Mouse (Mus musculus) heart, postnatal 36 days (tissue): ENCODE data around the gene Mocs3. TPM values are rescaled to one million over a fixed set of nuclear protein-coding genes. Genes with fewer than 3 reads are reported as not detected.
A peak's percentile ranks its signal among the peaks of the same experiment; 100 is the strongest.

ENCODE experiments used
- DNase-seq, 2 experiments: peaks; one replicate each; pipeline ENCODE4 v3.0.0; 2021 to 2022
- intact Hi-C: fragments of 180-260 bp; cut with DNase I; formaldehyde crosslinking; loops from one replicate; pipeline ENCODE4 v1.15.1; 2025
- total RNA-seq, 2 experiments: library from RNA; stranded (reverse); gene quantifications; 2 replicates each; pipeline ENCODE4 v1.2.3; 2021

The Mocs3 gene
- total RNA-seq, 2 experiments from 2014 or later, result 7.9 to 8.0 TPM

GRCm38 (mm10) chr2:168231471-168231829 is 1.0 kb downstream of the Mocs3 start:
- no peak for DNase-seq
- intact Hi-C loops, result loop anchor here (2.0 kb wide), 1 partner anchor 25 kb away; the partner anchor contains the start of gene Adnp

DNA sequence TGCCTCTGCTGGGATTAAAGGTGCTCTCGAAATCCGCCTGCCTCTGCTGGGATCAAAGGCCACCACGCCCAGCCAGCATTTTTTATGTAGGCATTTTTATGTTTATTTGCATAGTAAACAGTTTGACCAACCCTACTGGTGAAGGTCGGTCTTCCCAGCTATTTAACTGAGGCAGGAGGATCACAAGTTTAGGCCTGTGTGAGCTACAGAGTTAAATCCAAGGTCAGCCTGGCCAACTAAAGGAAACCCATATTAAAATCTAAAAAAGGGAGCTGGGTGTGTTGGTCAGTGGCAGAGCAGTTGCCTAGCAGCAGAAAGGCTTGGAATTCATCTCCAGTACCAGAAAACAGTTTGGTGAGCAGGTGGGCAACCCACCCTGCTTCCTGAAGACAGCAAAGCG is 2.9 kb downstream of the Mocs3 start:
- no peak for DNase-seq
- intact Hi-C loops, result no loop called here

DNA sequence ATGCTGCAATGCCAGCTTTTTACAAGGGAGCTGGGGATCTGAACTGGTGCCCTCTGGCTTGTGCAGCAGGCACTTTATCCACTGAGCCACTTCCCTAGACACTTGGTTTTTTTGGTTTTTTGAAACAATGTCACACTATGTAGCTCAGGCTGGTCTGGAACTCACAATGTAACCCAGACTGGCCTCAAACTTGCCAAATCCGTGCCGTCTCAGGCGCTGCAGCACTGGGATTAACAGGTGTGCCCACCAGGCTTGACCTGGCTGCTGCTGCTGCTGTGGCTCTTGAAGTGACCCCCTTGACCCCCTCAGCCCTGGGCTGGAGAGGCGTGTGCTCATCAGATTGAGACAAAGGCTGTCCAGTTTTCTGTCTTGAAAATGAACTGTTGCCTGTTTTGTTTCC is 7.9 kb downstream of the Mocs3 start:
- intact Hi-C loops, result no loop called here

GRCm38 (mm10) chr2:168242841-168243240 is 12.4 kb downstream of the Mocs3 start:
- intact Hi-C loops, result no loop called here
- DNase-seq, result no peak

More for the DNA sequence above, 7.9 kb downstream of the Mocs3 start:
- no peak for DNase-seq

- DNase-seq, result no peak
- intact Hi-C loops, result no loop called here
These were observed 12.9 kb downstream of the Mocs3 start for GRCm38 (mm10) chr2:168243278-168243677.

- intact Hi-C loops, result no loop called here
- no peak for DNase-seq
These were observed 15.1 kb downstream of the Mocs3 start for GRCm38 (mm10) chr2:168245571-168245970.

DNA sequence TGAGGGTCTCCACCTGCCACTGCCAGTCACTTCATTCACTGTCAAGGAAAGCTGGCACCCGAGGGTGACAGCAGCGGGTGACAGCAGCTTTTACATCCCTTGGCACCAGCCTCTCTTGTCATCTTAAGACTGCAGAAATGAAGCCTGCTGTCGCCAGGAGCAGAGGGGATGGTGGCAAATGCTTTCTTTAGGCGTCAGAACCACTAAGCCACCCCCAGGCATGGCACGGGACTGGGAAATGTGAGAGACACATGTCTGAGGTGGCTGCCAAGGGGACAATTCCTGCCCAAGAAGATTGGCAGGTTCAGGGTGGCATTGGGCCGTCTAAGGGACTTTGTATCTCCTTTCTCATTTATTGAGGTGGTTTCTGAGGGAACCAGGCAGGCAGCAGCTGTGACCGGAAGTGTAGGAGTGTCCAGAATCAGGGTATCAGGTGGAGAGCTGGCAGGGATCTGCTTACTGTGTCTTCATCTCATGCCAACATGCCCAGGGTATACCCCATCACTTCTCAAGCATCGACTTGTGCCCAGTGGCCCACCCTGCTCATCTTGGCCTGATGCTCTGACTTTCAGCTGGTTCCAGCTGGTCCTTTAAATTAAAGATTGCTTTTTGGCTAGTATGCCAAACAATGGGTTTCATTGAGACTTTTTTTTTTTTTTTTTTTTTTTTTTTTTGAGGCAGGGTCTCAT is 17.9 kb downstream of the Mocs3 start:
- intact Hi-C loops, result no loop called here
- DNase-seq, result no peak

DNA sequence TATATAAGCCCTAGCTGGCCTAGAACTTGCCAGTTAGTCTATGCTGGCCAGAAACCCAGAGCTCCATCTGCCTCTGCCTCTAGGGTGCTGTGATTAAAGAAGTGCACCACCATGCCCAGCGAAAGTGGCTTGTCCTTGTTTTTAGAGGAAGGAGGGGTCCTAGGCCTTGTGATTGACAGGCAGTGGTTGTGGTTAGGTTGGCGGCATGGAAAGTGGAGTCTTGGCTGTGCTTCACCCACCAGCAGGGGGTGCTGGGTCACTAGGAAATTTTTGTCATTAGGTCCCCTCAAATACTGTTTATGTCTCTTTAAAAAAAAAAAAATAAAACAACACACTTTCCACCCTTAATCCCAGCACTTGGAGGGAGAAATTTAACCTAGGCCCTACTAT is 18.4 kb downstream of the Mocs3 start:
- DNase-seq, result no peak
- intact Hi-C loops, result no loop called here

DNA sequence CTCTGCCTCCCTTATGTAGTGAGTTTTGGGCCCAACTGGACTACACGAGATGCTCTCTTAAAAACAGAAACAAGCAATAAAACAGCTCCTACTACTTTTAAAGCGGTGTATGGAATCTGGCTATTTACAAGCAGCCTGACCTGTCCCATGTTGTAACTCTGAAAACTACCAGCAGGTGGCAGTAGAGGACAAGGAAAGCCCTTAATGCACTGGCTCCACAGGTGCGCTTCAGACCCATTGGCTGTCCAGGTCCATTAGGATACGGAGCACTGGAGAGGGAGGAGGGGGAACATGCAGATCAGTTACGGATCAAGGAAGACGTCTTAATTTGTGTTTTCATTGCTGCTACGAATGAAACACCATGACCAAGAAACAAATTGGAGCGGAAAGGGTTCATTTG is 19.8 kb downstream of the Mocs3 start:
- intact Hi-C loops, result loop anchor here (1.0 kb wide), 1 partner anchor 195 kb away; no protein-coding TSS in a partner anchor
- DNase-seq, result peak; percentile 79 to 86

DNA sequence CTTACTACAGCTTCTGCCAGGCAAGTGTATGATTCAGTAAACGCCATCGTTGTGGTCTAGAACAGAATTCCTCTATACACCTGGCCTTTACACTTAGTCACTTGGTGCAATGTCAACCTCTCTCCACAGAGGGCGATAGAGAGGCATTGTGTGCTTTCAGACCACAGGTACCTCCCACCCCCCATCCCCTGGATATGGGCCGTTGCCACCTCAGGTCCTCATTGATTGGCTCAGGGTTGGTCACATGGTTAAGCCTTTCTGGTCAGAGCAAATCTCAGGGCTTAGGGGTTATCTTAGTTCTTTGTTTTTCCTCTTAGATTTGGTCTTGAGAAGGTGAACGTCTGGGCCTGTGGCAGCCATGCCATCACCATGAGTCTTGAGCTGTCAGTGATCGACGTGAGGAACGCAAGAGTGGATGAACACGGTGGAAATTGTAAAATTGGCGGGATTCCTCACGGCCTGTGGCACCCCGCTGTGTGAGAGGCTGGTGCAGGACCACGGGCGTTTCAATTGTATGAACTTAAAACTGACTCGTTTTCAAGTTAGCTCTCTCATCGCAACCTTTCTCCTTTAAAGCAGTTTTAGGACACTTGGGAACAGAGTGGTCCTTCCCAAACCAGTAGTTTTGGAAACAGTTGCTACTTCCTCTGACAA is 22.3 kb downstream of the Mocs3 start:
- intact Hi-C loops, result no loop called here

GRCm38 (mm10) chr2:168253822-168254221 is 23.4 kb downstream of the Mocs3 start:
- DNase-seq, result no peak
- intact Hi-C loops, result no loop called here

More for the DNA sequence above, 22.3 kb downstream of the Mocs3 start:
- DNase-seq, result no peak

DNA sequence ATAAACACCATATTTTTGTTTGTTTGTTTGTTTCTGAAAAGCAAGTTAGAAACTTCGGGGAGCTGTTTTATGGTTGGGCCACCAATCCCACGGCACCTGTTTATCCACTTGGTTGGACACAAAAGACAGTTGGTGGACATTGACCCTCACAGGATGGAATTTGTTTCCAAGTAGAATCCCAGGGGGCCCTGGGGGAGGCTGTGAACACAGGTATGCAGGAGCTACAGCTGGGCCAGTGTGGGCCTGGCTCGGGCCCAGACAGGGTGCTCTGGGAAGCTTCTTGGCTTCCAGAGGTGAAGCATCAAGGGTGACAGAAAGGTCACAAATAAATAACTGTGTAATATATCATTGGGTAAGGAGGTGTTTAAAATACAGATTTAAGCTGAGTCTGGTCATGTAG is 26.1 kb downstream of the Mocs3 start:
- no peak for DNase-seq
- intact Hi-C loops, result no loop called here

GRCm38 (mm10) chr2:168257188-168257587 is 26.8 kb downstream of the Mocs3 start:
- intact Hi-C loops, result no loop called here
- DNase-seq, result no peak

GRCm38 (mm10) chr2:168259046-168259445 is 28.6 kb downstream of the Mocs3 start:
- peak in 1 of 2 experiments; percentile 16 for DNase-seq
- intact Hi-C loops, result no loop called here

DNA sequence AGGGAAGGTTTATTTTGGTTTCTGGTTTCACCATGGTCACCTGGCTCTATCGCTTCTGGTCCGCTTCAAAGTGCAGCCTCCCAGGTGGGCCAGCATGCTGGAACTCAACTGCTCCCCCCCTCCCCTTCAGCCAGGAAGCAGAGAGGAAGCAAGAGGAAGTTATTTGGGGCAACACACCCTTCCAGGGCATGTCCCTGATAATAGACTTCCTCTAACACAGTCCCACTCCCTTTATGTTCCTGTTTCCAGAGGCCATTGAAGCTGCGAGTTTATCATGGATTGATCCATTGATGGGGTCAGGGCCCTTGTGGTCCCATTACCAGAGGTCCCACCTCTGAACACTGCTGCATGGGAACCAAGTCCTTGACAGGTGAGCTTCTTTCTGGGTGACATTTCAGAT is 29.7 kb downstream of the Mocs3 start:
- intact Hi-C loops, result no loop called here
- DNase-seq, result no peak

GRCm38 (mm10) chr2:168260900-168261299 is 30.5 kb downstream of the Mocs3 start:
- no peak for DNase-seq
- intact Hi-C loops, result no loop called here

- intact Hi-C loops, result no loop called here
These were observed 37.6 kb downstream of the Mocs3 start for GRCm38 (mm10) chr2:168268033-168268432.

DNA sequence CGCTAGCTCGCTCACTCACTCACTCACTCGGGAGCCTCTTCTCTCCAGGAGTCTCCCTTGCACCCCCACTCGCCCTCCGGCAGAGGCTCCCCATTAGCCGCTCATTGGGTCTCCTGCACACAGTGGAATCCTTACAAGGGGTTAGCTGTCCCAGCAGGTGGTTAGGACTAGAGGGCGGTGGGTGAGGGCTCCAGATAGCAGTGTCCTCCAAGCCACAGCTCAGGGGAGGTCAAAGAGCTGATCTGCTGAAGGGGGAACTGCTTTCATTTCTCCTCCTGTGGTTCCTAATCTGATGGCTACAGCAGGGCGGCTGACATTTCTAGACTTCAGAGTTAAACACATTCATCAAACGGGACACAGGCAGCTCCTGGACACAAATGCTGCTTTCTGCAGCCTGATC is 43.0 kb downstream of the Mocs3 start:
- intact Hi-C loops, result loop anchor here (5.0 kb wide), 1 partner anchor 174 kb away; no protein-coding TSS in a partner anchor
- DNase-seq, result no peak

More at GRCm38 (mm10) chr2:168268033-168268432, 37.6 kb downstream of the Mocs3 start:
- DNase-seq, result no peak

DNA sequence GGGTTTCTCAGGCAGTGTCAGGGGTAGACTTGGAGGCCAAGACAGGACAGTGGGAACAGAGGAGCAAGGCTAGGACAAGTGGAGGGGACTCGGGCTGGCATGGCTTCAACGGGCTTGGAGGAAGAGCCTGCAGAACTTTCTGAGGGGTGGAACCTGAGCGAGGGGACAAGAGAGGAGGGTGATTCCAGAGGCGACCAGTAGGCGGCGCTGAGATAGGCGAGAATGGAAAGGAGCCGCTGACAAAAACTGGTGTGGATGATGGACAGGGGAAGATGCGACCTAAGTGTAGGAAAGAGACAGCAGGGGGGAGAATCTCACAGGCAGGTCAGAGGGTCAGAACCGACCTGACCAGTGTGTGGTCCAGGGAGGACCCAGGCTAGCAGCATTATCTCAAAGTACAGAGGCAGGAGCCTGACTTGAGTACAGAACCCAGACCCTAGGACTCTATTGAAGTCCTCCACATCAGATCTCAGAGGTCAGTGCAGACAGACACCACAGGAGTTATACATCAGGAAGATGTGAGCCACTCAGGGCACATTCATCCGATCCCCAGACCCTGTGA is 44.0 kb downstream of the Mocs3 start:
- peak; percentile 70 to 74 for DNase-seq
- intact Hi-C loops, result loop anchor here (5.0 kb wide), 1 partner anchor 173 kb away; no protein-coding TSS in a partner anchor

GRCm38 (mm10) chr2:168280729-168281581 is 50.5 kb downstream of the Mocs3 start:
- DNase-seq, result peak; percentile 18 to 19
- intact Hi-C loops, result no loop called here

GRCm38 (mm10) chr2:168281582-168281981 is 51.2 kb downstream of the Mocs3 start, which contains the start of gene Kcng1:
Gene Kcng1, minus strand, starts transcription at chr2:168281736.
- intact Hi-C loops, result no loop called here
- DNase-seq, result no peak
